Mouse (Mus musculus): Measurements from ENCODE around the gene Uvrag. TPM values are rescaled to one million over a fixed set of nuclear protein-coding genes. Genes with fewer than 3 reads are reported as not detected.

Uvrag gene
- polyA plus RNA-seq, 1 experiment: 74.6 TPM

DNA sequence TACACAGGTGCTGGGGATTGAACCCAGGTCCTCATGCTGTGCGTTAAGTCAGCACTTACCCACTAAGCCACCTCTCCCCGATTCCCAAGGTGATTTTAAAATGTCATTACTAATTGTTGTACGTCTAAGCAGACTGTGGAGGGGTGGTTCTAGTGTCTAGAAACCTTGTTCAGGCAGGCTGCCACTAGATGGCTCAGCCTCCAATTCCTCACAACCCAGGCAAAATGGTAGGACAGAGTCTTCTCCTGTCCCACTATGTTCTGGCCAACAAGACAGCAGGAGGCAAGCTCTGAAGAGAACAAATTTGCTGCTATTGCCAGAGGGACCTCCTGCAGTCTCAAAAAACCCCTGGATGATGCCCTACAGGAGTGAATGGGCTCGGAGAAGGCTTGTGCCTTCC, 259.1 kb downstream of the Uvrag start:
- Histone ChIP-seq H3K4me3 (ENCODE audit: control insufficient read depth, insufficient read depth, low read length) (no peak overlapping the region), H3K36me3 (ENCODE audit: control insufficient read depth, insufficient read depth, low read length) (no peaks in the 10 kb centered on the region; the same call in 1 of the 2 replicates), H3K27me3 (ENCODE audit: control insufficient read depth, insufficient read depth, low read length) (no peaks in the 10 kb centered on the region), H3K27ac (ENCODE audit: control insufficient read depth, insufficient read depth, low read length) (no peak overlapping the region), H3K4me1 (replicated peaks; ENCODE audit: control insufficient read depth, insufficient read depth, low read length) (no peaks in the 10 kb centered on the region)
- DNase-seq: no peak
- 84% methylated on average over 4 of the region's 4 CpGs for WGBS
- TF ChIP-seq CTCF (IDR thresholded peaks at IDR 0.05; ENCODE audit: borderline replicate concordance, control insufficient read depth, extremely low read depth, insufficient read depth, low read length, poor library complexity) (no peak), POLR2A (IDR thresholded peaks at IDR 0.05; ENCODE audit: control insufficient read depth, extremely low read depth, insufficient read depth, low read length, poor library complexity) (no peak)

DNA sequence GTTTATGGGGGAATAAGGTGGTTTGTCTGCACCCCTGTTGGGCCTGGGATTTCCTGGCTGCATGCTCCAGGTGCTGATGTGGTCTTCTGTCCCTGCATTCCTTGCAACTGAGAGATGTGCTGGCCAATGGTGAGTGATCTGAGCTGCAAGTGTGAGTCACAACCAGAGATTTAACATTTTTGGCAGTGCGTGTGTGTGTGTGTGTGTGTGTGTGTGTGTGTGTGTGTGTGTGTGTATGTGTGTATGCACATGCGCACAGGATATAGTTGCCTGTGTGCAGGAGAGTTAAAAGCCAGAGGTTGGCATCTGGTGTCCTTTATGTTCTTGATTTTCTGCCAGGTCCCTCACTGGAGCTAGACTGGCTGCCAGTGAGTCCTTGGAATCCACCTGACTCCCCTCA, 261.8 kb downstream of the Uvrag start:
- WGBS: 77% methylated on average over 2 of the region's 2 CpGs
- Histone ChIP-seq H3K27me3 (ENCODE audit: control insufficient read depth, insufficient read depth, low read length) (no peaks in the 10 kb centered on the region), H3K27ac (ENCODE audit: control insufficient read depth, insufficient read depth, low read length) (no peak overlapping the region), H3K4me3 (ENCODE audit: control insufficient read depth, insufficient read depth, low read length) (no peak overlapping the region), H3K4me1 (replicated peaks; ENCODE audit: control insufficient read depth, insufficient read depth, low read length) (no peaks in the 10 kb centered on the region), H3K36me3 (ENCODE audit: control insufficient read depth, insufficient read depth, low read length) (no peaks in the 10 kb centered on the region)
- no peak for TF ChIP-seq POLR2A (IDR thresholded peaks at IDR 0.05; ENCODE audit: control insufficient read depth, extremely low read depth, insufficient read depth, low read length, poor library complexity)
- TF ChIP-seq CTCF (IDR thresholded peaks at IDR 0.05; ENCODE audit: borderline replicate concordance, control insufficient read depth, extremely low read depth, insufficient read depth, low read length, poor library complexity): no peak
- no peak for DNase-seq

DNA sequence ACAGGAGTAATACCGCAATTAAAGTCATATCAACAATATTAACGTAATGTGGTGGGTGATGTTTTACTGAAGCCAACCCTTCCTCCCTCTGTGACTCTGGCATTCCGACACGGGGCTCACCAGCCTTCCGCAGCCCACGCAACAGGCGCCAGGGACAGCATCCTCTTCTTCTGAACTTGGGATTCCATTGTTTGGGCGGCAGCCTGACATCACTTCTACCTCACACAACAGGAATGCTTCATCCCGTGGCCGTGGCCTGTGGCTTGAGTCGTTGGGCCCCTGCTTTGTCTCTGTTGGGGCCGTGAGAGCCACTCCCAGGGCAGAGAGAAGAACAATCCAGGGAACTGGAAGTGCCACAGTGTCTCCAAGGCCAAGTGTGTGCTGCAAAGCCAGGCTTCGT, 264.8 kb downstream of the Uvrag start:
- Histone ChIP-seq H3K4me1 (replicated peaks; ENCODE audit: control insufficient read depth, insufficient read depth, low read length) (no peaks in the 10 kb centered on the region), H3K36me3 (ENCODE audit: control insufficient read depth, insufficient read depth, low read length) (no peaks in the 10 kb centered on the region), H3K27ac (ENCODE audit: control insufficient read depth, insufficient read depth, low read length) (no peak overlapping the region), H3K4me3 (ENCODE audit: control insufficient read depth, insufficient read depth, low read length) (no peak overlapping the region), H3K27me3 (ENCODE audit: control insufficient read depth, insufficient read depth, low read length) (no peaks in the 10 kb centered on the region)
- WGBS: 89% methylated on average over 13 of the region's 13 CpGs
- no peak for TF ChIP-seq POLR2A (IDR thresholded peaks at IDR 0.05; ENCODE audit: control insufficient read depth, extremely low read depth, insufficient read depth, low read length, poor library complexity)
- DNase-seq: no peak

DNA sequence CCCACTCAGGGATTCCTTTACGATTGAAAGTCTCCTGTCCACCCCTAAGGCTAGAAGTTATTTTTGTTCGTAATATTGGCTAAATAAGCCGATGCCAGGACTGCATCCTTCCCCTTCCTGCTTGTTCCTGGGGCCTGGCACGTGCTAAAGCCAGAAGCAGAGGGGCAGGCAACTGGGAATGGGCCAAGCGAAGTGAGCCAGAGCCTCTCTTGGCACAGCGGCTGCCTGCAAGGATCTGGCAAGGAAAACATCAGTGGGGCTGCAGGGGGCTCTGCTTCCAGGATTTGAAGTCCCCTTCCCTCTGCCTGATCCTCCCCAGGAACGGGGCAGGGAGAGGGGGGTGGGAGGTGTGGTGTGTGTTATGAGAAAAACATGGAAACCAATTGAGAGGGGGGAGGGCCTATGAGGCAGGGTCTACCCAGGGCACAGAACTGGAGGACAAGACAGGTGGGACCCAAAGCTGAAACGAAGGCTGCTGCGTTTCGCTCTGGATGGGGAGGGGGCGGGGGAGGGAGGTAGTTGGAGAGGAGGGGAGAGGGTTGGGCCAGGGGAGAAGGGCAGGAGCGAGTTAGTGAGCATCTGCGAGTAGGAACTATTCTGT, 265.5 kb downstream of the Uvrag start:
- H3K4me3 ChIP-seq (ENCODE audit: control insufficient read depth, insufficient read depth, low read length): no peak overlapping the region
- H3K27me3 ChIP-seq (ENCODE audit: control insufficient read depth, insufficient read depth, low read length): no peaks in the 10 kb centered on the region

DNA sequence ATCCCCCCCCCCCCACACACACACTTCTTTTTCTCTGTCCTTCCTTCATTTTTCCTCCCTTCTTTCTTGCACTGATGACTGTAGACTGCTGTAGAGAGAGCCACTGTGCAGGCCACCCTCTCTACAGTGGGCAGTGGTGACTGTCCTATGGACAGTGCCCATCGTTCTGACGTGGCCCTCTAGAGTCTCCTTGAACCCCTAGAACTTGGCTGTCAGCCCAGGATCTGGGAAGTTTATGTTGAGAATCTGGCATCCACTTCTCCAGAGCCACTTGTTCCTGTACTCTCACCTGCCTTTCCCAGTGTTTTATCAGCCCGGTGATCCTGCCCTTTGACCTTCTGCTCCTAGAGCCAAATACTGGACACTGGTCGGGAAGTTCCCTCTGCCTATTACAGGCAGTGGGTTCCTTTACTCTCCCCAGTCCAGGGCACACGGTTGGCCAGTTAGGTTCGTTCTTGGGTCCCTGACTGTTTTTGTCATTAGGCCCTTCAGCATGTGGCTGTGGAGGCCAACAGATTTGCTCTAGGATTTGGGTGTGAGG, 266.5 kb downstream of the Uvrag start:
- TF ChIP-seq POLR2A (IDR thresholded peaks at IDR 0.05; ENCODE audit: control insufficient read depth, extremely low read depth, insufficient read depth, low read length, poor library complexity) (no peak), CTCF (IDR thresholded peaks at IDR 0.05; ENCODE audit: borderline replicate concordance, control insufficient read depth, extremely low read depth, insufficient read depth, low read length, poor library complexity) (no peak)

More for the DNA sequence above, 265.5 kb downstream of the Uvrag start:
- H3K4me1 ChIP-seq (replicated peaks; ENCODE audit: control insufficient read depth, insufficient read depth, low read length): no peaks in the 10 kb centered on the region
- no peak for DNase-seq
- no peaks in the 10 kb centered on the region for H3K36me3 ChIP-seq (ENCODE audit: control insufficient read depth, insufficient read depth, low read length)
- WGBS: 89% methylated on average over 13 of the region's 13 CpGs
- H3K27ac ChIP-seq (ENCODE audit: control insufficient read depth, insufficient read depth, low read length): no peak overlapping the region
- TF ChIP-seq CTCF (IDR thresholded peaks at IDR 0.05; ENCODE audit: borderline replicate concordance, control insufficient read depth, extremely low read depth, insufficient read depth, low read length, poor library complexity) (no peak), POLR2A (IDR thresholded peaks at IDR 0.05; ENCODE audit: control insufficient read depth, extremely low read depth, insufficient read depth, low read length, poor library complexity) (no peak)

DNA sequence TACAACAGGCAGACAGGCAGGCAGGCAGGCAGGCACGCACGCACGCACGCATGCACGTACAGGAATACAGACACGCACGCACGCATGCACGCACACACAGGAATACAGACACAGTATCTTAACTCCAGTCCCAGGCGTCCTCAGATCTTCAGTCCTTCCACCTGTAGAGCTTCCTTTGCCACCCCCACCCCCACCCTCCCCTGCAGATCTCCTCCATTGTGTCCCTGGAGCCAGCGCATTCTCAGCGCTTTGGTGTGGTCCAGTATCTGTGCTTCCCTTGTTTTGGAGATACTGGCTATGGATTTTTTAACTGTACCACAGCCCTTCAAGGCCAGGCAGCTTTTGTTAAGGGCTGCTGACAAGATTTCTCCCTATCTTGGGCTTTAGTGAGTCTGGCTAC, 267.6 kb downstream of the Uvrag start:
- Histone ChIP-seq H3K36me3 (ENCODE audit: control insufficient read depth, insufficient read depth, low read length) (no peaks in the 10 kb centered on the region), H3K4me1 (replicated peaks; ENCODE audit: control insufficient read depth, insufficient read depth, low read length) (no peaks in the 10 kb centered on the region), H3K4me3 (ENCODE audit: control insufficient read depth, insufficient read depth, low read length) (no peak overlapping the region), H3K27me3 (ENCODE audit: control insufficient read depth, insufficient read depth, low read length) (no peaks in the 10 kb centered on the region), H3K27ac (ENCODE audit: control insufficient read depth, insufficient read depth, low read length) (no peak overlapping the region)
- DNase-seq: no peak
- 86% methylated on average over 12 of the region's 12 CpGs for WGBS
- TF ChIP-seq POLR2A (IDR thresholded peaks at IDR 0.05; ENCODE audit: control insufficient read depth, extremely low read depth, insufficient read depth, low read length, poor library complexity) (no peak), CTCF (IDR thresholded peaks at IDR 0.05; ENCODE audit: borderline replicate concordance, control insufficient read depth, extremely low read depth, insufficient read depth, low read length, poor library complexity) (no peak)

More for the DNA sequence above, 266.5 kb downstream of the Uvrag start:
- H3K36me3 ChIP-seq (ENCODE audit: control insufficient read depth, insufficient read depth, low read length): no peaks in the 10 kb centered on the region
- H3K27me3 ChIP-seq (ENCODE audit: control insufficient read depth, insufficient read depth, low read length): no peaks in the 10 kb centered on the region
- WGBS: 91% methylated on average over 6 of the region's 6 CpGs
- no peaks in the 10 kb centered on the region for H3K4me1 ChIP-seq (replicated peaks; ENCODE audit: control insufficient read depth, insufficient read depth, low read length)
- H3K4me3 ChIP-seq (ENCODE audit: control insufficient read depth, insufficient read depth, low read length): no peak overlapping the region
- DNase-seq: no peak
- H3K27ac ChIP-seq (ENCODE audit: control insufficient read depth, insufficient read depth, low read length): no peak overlapping the region

DNA sequence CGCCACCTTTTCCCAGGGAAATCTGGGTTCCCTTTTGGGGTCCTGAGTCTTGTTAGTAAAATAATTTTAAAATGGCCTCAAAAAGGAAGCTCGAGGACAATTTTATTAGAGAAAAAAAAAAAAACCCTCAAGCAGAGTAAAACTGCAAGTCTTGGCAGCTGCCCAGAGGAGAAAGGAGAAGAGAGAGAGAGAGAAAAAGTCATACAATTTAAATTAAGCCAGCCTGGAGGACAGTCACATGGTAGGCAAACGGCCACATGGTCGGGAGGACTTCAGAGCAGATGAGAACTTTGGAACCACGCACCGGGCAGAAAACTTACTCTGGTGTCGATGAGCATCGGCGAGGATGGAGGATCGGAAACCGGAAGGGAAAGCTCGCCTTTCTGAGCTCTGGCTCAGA, 269.1 kb downstream of the Uvrag start:
- no peak overlapping the region for H3K27ac ChIP-seq (ENCODE audit: control insufficient read depth, insufficient read depth, low read length)
- no peak overlapping the region for H3K4me3 ChIP-seq (ENCODE audit: control insufficient read depth, insufficient read depth, low read length)
- no peaks in the 10 kb centered on the region for H3K4me1 ChIP-seq (replicated peaks; ENCODE audit: control insufficient read depth, insufficient read depth, low read length)
- no peak for TF ChIP-seq CTCF (IDR thresholded peaks at IDR 0.05; ENCODE audit: borderline replicate concordance, control insufficient read depth, extremely low read depth, insufficient read depth, low read length, poor library complexity)
- no peak for TF ChIP-seq POLR2A (IDR thresholded peaks at IDR 0.05; ENCODE audit: control insufficient read depth, extremely low read depth, insufficient read depth, low read length, poor library complexity)
- no peak for DNase-seq
- no peaks in the 10 kb centered on the region for H3K27me3 ChIP-seq (ENCODE audit: control insufficient read depth, insufficient read depth, low read length)
- WGBS: 65% methylated on average over 12 of the region's 12 CpGs
- H3K36me3 ChIP-seq (ENCODE audit: control insufficient read depth, insufficient read depth, low read length): no peaks in the 10 kb centered on the region

Measured in thymus, adult 2 months (tissue).